Mouse (Mus musculus): ENCODE data around the gene Psmb8. TPM values are rescaled to one million over a fixed set of nuclear protein-coding genes. Genes with fewer than 3 reads are reported as not detected.

The Psmb8 gene
- polyA plus RNA-seq, 1 experiment from 2014 or later: 2.1 TPM

- no peaks in the 10 kb centered on the region for H3K9me3 ChIP-seq
- H3K9ac ChIP-seq (replicated peaks): peak overlapping the region; percentile 64
- peak overlapping the region; percentile 95 for H3K4me2 ChIP-seq
- ATAC-seq (ENCODE audit: insufficient number of reproducible peaks, insufficient read depth, low FRiP score, low TSS enrichment, low read depth): no peak; the same call in 1 of the 2 replicates
- H3K36me3 ChIP-seq: no peaks in the 10 kb centered on the region
- under 1% methylated on average over 44 of the region's 44 CpGs for WGBS
- H3K4me1 ChIP-seq (replicated peaks): peaks cover 7% of the 10 kb centered on the region; the same call in 1 of the 2 replicates
- H3K27me3 ChIP-seq: peaks cover 84% of the 10 kb centered on the region
- peak overlapping the region; percentile 67 for H3K4me3 ChIP-seq (replicated peaks)
- H3K27ac ChIP-seq: no peak overlapping the region
Observed at GRCm38 (mm10) chr17:34204303-34205010, 6.9 kb downstream of the Psmb8 start.

DNA sequence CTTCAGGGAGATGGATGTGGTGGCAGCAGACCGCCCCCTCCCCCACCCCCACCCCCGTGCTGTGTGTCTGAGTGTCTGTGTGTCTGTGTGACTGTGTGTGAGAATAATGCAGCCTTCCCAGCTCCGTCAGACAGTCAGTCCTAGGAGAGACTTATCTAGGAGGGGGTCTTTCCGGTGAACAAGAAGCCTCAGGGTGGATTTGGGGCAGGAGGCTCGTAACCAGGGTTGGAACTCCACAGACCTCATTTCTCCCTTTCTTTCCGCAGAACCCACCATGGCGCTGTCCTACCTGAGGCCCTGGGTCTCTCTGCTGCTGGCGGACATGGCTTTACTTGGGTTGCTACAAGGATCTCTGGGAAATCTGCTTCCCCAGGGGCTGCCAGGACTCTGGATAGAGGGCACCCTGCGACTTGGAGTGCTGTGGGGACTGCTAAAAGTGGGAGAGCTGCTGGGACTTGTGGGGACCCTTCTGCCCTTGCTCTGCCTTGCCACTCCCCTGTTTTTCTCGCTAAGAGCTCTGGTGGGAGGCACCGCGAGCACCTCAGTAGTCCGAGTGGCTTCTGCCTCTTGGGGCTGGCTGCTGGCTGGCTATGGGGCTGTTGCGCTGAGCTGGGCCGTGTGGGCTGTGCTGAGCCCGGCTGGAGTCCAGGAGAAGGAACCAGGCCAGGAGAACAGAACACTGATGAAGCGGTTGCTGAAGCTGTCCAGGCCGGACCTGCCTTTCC, 7.7 kb downstream of the Psmb8 start:
- H3K4me3 ChIP-seq (replicated peaks): peak overlapping the region; percentile 67
- no peak overlapping the region for H3K27ac ChIP-seq
- no peaks in the 10 kb centered on the region for H3K36me3 ChIP-seq
- peaks cover 4% of the 10 kb centered on the region; the same call in 1 of the 2 replicates for H3K9me3 ChIP-seq
- peaks cover 85% of the 10 kb centered on the region for H3K27me3 ChIP-seq
- peaks cover 7% of the 10 kb centered on the region; the same call in 1 of the 2 replicates for H3K4me1 ChIP-seq (replicated peaks)
- peak overlapping the region; percentile 95 for H3K4me2 ChIP-seq
- H3K9ac ChIP-seq (replicated peaks): peak overlapping the region; percentile 64
- no peak for ATAC-seq (ENCODE audit: insufficient number of reproducible peaks, insufficient read depth, low FRiP score, low TSS enrichment, low read depth)
- WGBS: 10% methylated on average over 18 of the region's 18 CpGs

GRCm38 (mm10) chr17:34205746-34206176, 8.2 kb downstream of the Psmb8 start:
- Histone ChIP-seq H3K9me3 (peaks cover 4% of the 10 kb centered on the region; the same call in 1 of the 2 replicates), H3K27me3 (peaks cover 86% of the 10 kb centered on the region), H3K4me1 (replicated peaks) (peaks cover 7% of the 10 kb centered on the region; the same call in 1 of the 2 replicates), H3K4me2 (peak overlapping the region; percentile 95; the same call in 1 of the 2 replicates), H3K27ac (no peak overlapping the region), H3K36me3 (no peaks in the 10 kb centered on the region), H3K4me3 (replicated peaks) (peak overlapping the region; percentile 67; the same call in 1 of the 2 replicates), H3K9ac (replicated peaks) (peak overlapping the region; percentile 45; the same call in 1 of the 2 replicates)
- WGBS: 16% methylated on average over 9 of the region's 9 CpGs
- ATAC-seq (ENCODE audit: insufficient number of reproducible peaks, insufficient read depth, low FRiP score, low TSS enrichment, low read depth): no peak

DNA sequence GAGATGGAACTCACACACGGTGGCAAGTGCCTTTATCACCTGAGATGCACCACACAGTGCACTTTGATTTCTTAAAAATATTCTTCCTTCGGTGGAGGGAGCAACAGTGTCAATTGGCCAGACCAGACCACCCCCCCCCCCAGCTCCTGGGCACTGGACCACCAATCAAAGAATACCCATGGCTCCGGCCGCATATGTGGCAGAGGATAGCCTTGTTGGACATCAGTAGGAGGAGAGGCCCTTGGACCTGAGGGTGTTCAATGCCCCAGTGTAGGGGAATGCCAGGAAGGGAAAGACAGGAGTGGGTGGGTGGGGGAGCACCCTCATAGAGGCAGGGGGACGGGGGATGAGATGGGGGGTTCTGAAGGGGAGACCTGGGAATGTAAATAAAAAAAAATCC, 9.2 kb downstream of the Psmb8 start:
- ATAC-seq (ENCODE audit: insufficient number of reproducible peaks, insufficient read depth, low FRiP score, low TSS enrichment, low read depth): no peak
- peaks cover 7% of the 10 kb centered on the region; the same call in 1 of the 2 replicates for H3K4me1 ChIP-seq (replicated peaks)
- no peak overlapping the region for H3K4me2 ChIP-seq
- peaks cover 4% of the 10 kb centered on the region; the same call in 1 of the 2 replicates for H3K9me3 ChIP-seq
- no peaks in the 10 kb centered on the region for H3K36me3 ChIP-seq
- no peak overlapping the region for H3K27ac ChIP-seq
- H3K4me3 ChIP-seq (replicated peaks): no peak overlapping the region
- peaks cover 86% of the 10 kb centered on the region for H3K27me3 ChIP-seq
- WGBS: 74% methylated on average over 5 of the region's 5 CpGs
- no peak overlapping the region for H3K9ac ChIP-seq (replicated peaks)

GRCm38 (mm10) chr17:34207456-34207855, 9.9 kb downstream of the Psmb8 start:
- Histone ChIP-seq H3K4me3 (replicated peaks) (no peak overlapping the region), H3K9ac (replicated peaks) (no peak overlapping the region), H3K9me3 (peaks cover 4% of the 10 kb centered on the region; the same call in 1 of the 2 replicates), H3K4me1 (replicated peaks) (peaks cover 7% of the 10 kb centered on the region; the same call in 1 of the 2 replicates), H3K36me3 (no peaks in the 10 kb centered on the region), H3K4me2 (no peak overlapping the region), H3K27me3 (peaks cover 91% of the 10 kb centered on the region), H3K27ac (no peak overlapping the region)
- WGBS: 62% methylated on average over 3 of the region's 3 CpGs
- ATAC-seq (ENCODE audit: insufficient number of reproducible peaks, insufficient read depth, low FRiP score, low TSS enrichment, low read depth): no peak

DNA sequence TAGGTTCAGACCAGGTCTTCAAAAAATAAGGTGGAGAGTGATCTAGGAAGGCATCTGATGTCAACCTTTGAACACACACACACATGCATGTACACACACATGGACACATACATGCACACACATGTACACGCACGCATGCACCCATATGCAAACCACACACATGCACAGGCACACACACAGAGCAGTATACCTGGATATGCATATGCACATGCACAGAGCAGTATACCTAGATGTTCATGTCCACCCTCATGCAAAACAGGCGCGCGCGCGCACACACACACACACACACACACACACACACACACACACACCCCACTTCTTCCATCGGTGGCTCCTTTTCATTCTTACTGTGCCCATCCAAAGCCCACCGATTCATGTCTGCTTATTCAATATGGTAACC, 10.3 kb downstream of the Psmb8 start:
- H3K4me3 ChIP-seq (replicated peaks): no peak overlapping the region
- no peak overlapping the region for H3K27ac ChIP-seq
- 93% methylated on average over 9 of the region's 9 CpGs for WGBS
- H3K4me1 ChIP-seq (replicated peaks): peaks cover 7% of the 10 kb centered on the region; the same call in 1 of the 2 replicates
- no peaks in the 10 kb centered on the region for H3K36me3 ChIP-seq
- H3K27me3 ChIP-seq: peaks cover 92% of the 10 kb centered on the region
- H3K9ac ChIP-seq (replicated peaks): no peak overlapping the region
- ATAC-seq (ENCODE audit: insufficient number of reproducible peaks, insufficient read depth, low FRiP score, low TSS enrichment, low read depth): no peak
- H3K9me3 ChIP-seq: peaks cover 4% of the 10 kb centered on the region; the same call in 1 of the 2 replicates
- H3K4me2 ChIP-seq: no peak overlapping the region

- H3K4me3 ChIP-seq (replicated peaks): no peak overlapping the region
- WGBS: 16% methylated on average over 10 of the region's 10 CpGs
- no peak overlapping the region for H3K9ac ChIP-seq (replicated peaks)
- H3K4me2 ChIP-seq: no peak overlapping the region
- H3K27me3 ChIP-seq: peaks cover 92% of the 10 kb centered on the region
- no peak for ATAC-seq (ENCODE audit: insufficient number of reproducible peaks, insufficient read depth, low FRiP score, low TSS enrichment, low read depth)
- peaks cover 4% of the 10 kb centered on the region; the same call in 1 of the 2 replicates for H3K9me3 ChIP-seq
- no peaks in the 10 kb centered on the region for H3K36me3 ChIP-seq
- no peak overlapping the region for H3K27ac ChIP-seq
- H3K4me1 ChIP-seq (replicated peaks): peaks cover 7% of the 10 kb centered on the region; the same call in 1 of the 2 replicates
Observed at GRCm38 (mm10) chr17:34208421-34208820, 10.9 kb downstream of the Psmb8 start.

DNA sequence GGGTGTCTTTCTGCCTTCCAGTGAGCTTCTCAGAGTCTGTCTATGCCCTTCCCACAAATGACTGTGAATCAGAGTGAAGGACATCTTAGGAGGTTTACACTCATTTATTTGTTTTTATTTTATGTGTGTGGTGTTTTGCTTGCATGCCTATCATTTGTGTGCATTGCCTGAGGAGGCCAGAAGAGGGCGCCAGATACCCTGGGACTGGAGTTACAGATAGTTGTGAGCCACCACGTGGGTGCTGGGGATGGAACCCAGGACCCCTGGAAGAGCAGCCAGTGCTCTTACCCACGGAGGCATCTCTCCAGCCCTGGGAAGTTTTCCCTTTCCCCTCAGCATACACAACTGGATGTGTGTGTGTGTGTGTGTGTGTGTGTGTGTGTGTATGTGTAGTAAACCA, 12.2 kb downstream of the Psmb8 start:
- Histone ChIP-seq H3K9me3 (peaks cover 4% of the 10 kb centered on the region; the same call in 1 of the 2 replicates), H3K27ac (no peak overlapping the region), H3K4me2 (no peak overlapping the region), H3K27me3 (peaks cover 94% of the 10 kb centered on the region), H3K4me3 (replicated peaks) (no peak overlapping the region), H3K36me3 (no peaks in the 10 kb centered on the region), H3K9ac (replicated peaks) (no peak overlapping the region), H3K4me1 (replicated peaks) (peaks cover 6% of the 10 kb centered on the region; the same call in 1 of the 2 replicates)
- 45% methylated on average over 3 of the region's 3 CpGs for WGBS
- ATAC-seq (ENCODE audit: insufficient number of reproducible peaks, insufficient read depth, low FRiP score, low TSS enrichment, low read depth): no peak

DNA sequence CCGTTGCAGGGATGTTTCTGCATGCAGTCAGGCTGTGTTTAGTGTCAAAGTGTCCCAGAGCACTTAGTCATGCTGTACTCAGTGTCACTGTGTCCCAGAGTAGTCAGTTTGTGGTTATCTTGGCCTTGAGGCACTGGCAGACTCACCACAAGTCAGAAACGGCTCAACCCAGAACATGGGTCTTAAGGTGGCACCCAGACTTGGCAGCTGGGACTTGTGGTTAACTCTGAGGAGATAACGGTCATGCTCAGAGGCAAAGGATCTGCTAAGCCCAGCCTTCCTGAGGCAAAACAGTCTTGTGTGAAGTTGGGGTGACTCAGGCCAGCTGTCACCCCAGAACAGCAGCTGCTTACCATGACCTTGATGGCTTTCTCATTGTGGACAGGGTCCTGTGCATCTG, 13.1 kb downstream of the Psmb8 start:
- ATAC-seq (ENCODE audit: insufficient number of reproducible peaks, insufficient read depth, low FRiP score, low TSS enrichment, low read depth): no peak
- Histone ChIP-seq H3K9me3 (peaks cover 4% of the 10 kb centered on the region; the same call in 1 of the 2 replicates), H3K4me1 (replicated peaks) (no peaks in the 10 kb centered on the region), H3K9ac (replicated peaks) (no peak overlapping the region), H3K27ac (no peak overlapping the region), H3K4me2 (no peak overlapping the region), H3K36me3 (no peaks in the 10 kb centered on the region), H3K4me3 (replicated peaks) (no peak overlapping the region), H3K27me3 (peaks cover 94% of the 10 kb centered on the region)
- 76% methylated on average over 3 of the region's 3 CpGs for WGBS

GRCm38 (mm10) chr17:34211746-34212365, 14.3 kb downstream of the Psmb8 start:
- H3K4me1 ChIP-seq (replicated peaks): no peaks in the 10 kb centered on the region
- H3K27me3 ChIP-seq: peaks cover 90% of the 10 kb centered on the region
- ATAC-seq (ENCODE audit: insufficient number of reproducible peaks, insufficient read depth, low FRiP score, low TSS enrichment, low read depth): no peak
- H3K9ac ChIP-seq (replicated peaks): 0 out of 2 replicates have a peak overlapping the region, but pooled peaks have one; percentile 14
- peaks cover 4% of the 10 kb centered on the region; the same call in 1 of the 2 replicates for H3K9me3 ChIP-seq
- no peak overlapping the region for H3K4me2 ChIP-seq
- 19% methylated on average over 23 of the region's 23 CpGs for WGBS
- H3K36me3 ChIP-seq: no peaks in the 10 kb centered on the region
- 0 out of 2 replicates have a peak overlapping the region, but pooled peaks have one; percentile 4 for H3K4me3 ChIP-seq (replicated peaks)
- H3K27ac ChIP-seq: no peak overlapping the region

All from limb, embryonic 12.5 days (tissue).